Mouse (Mus musculus) cerebellum, adult 2 months (tissue): ENCODE measurements around the gene Il18r1. TPM values are rescaled to one million over a fixed set of nuclear protein-coding genes. Genes with fewer than 3 reads are reported as not detected.

Experiments used
- DNase-seq, 2 experiments: peaks; one replicate each; pipeline ENCODE4 v3.0.0; 2021
- H3K27ac ChIP-seq: fragments of 200-500 bp; 2 replicates; pipeline ENCODE4 v1.5.1; 2012; ENCODE audit warnings: low read length, control low read depth, inconsistent platforms; ENCODE audit not compliant: insufficient read depth
- H3K27me3 ChIP-seq: fragments of 200-500 bp; 2 replicates; pipeline ENCODE4 v1.6.1; 2012; ENCODE audit warnings: inconsistent platforms, mild to moderate bottlenecking, low read length, moderate library complexity; ENCODE audit not compliant: control insufficient read depth, insufficient read depth
- H3K4me1 ChIP-seq: fragments of 200-500 bp; 2 replicates; pipeline ENCODE4 v1.6.1; 2011; ENCODE audit warnings: low read length; ENCODE audit not compliant: control insufficient read depth, insufficient read depth
- H3K4me3 ChIP-seq: fragments of 200-500 bp; replicated peaks from 2 replicates; pipeline ENCODE3; 2011; ENCODE audit warnings: mild to moderate bottlenecking, low read depth, low read length, control low read depth; ENCODE audit not compliant: insufficient read depth
- CTCF ChIP-seq: fragments of 200-500 bp; IDR thresholded peaks from 2 replicates; pipeline ENCODE4 v1.5.1; 2011; ENCODE audit warnings: low read depth, mild to moderate bottlenecking, control low read depth, low read length, moderate library complexity, borderline replicate concordance; ENCODE audit not compliant: insufficient read depth
- POLR2A ChIP-seq: fragments of 200-500 bp; IDR thresholded peaks from 2 replicates; pipeline ENCODE4 v1.6.1; 2011; ENCODE audit warnings: low read length, control low read depth, borderline replicate concordance; ENCODE audit not compliant: insufficient read depth
- WGBS: fragments of 180-500 bp; shearing (Covaris S2); methylation state at CpG from one replicate; pipeline ENCODE4 v1.1.7; 2018; 5-methylcytosine and 5-hydroxymethylcytosine counted together
- polyA plus RNA-seq: library from polyadenylated mRNA; depleted of rRNA; stranded (reverse); fragments of >200 nt; gene quantifications from 2 replicates; pipeline ENCODE4 v1.2.3, GENCODE M21; 2012

Gene Il18r1
- polyA plus RNA-seq, 1 experiment: not detected

DNA sequence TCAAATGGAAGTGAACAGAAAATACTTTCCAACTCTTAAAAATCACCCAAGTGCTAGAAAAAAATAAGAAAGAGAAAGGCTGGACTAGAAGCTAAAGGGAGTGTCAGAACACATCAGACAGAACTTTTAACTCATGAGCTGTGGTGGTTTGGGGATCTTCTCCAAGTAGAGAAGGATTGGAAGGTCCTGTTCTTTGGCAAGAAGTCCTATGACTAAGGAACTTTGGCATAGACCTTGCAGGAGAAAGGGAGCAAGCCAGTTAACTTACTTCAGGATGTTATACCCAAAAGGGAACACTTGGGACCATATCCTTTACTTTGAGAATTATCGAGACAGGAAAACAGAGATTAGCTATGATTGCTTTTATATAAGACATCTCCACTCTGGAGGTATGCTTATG, 7.0 kb downstream of the Il18r1 start:
- H3K4me1 ChIP-seq: no peaks in the 10 kb centered on the region
- TF ChIP-seq CTCF: no peak
- TF ChIP-seq POLR2A: no peak
- no peak overlapping the region for H3K27ac ChIP-seq
- 95% methylated on average over 1 of the region's 1 CpGs for WGBS
- H3K4me3 ChIP-seq: no peak overlapping the region
- no peaks in the 10 kb centered on the region for H3K27me3 ChIP-seq
- no peak for DNase-seq

DNA sequence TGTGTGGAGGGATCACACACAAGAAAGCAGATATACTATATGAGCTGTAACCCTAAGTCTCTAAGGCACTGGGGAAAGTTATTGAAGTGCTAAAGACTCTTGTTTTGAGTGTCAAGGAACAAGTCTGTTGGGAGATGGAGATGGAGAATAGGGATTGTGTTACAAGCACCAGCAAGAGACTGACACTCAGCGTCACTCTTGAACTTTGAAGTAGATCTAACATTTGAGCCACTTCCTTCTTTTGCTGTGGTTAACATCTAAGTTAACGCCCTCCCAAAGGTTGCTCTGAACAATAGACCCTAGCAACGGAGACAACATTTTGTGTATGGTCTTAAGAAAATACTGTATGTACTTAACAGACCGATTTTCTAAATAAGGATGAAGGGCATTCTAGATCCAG, 8.3 kb downstream of the Il18r1 start:
- TF ChIP-seq POLR2A: no peak
- WGBS: 94% methylated on average over 4 of the region's 4 CpGs
- H3K4me1 ChIP-seq: no peaks in the 10 kb centered on the region
- no peak overlapping the region for H3K4me3 ChIP-seq
- H3K27me3 ChIP-seq: no peaks in the 10 kb centered on the region
- no peak for DNase-seq
- no peak overlapping the region for H3K27ac ChIP-seq

DNA sequence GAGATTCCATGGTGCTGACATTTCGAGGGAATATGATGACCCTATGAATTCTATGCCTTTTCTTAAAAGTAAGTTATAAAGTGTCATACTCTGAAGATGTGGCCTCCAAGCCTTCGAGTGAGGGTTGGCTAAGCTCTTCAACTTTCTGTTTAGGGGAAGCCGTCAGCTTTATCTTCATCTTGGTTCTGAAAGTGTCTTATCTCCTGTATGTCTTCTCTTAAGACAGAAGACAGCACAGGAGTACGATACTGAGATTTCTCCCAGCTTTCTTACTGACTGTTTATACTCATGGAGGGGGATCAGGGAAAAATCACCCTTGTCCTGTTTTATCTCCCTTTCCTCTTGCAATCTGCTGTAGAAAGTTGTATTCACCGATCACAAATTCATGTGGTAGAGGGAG, 9.0 kb downstream of the Il18r1 start:
- no peaks in the 10 kb centered on the region for H3K27me3 ChIP-seq
- TF ChIP-seq POLR2A: no peak
- TF ChIP-seq CTCF: no peak
- 87% methylated on average over 5 of the region's 5 CpGs for WGBS
- no peak overlapping the region for H3K4me3 ChIP-seq
- DNase-seq: no peak
- H3K27ac ChIP-seq: no peak overlapping the region
- H3K4me1 ChIP-seq: no peaks in the 10 kb centered on the region

DNA sequence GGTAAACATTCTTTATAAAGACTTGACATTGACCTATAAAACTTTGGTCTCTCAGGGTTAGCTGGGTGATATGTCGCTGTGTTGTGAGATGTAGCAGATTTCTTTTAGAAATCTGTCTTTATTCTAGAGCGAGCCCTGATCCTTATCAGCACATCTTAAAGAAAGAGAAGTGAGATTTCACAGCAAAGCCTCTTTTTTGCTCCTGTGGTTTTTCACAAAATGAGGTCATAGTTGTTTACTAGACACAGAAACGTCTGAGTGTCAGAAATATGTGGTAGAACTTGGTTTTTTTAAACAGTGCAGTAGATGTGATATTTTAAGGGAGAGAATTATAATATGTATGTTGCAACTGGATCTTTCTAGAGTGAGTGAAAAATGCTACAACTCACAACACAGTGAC, 10.3 kb downstream of the Il18r1 start:
- no peak for DNase-seq
- H3K4me1 ChIP-seq: no peaks in the 10 kb centered on the region
- 66% methylated on average over 3 of the region's 3 CpGs for WGBS
- no peak for TF ChIP-seq POLR2A
- no peak for TF ChIP-seq CTCF
- H3K27ac ChIP-seq: no peak overlapping the region
- H3K27me3 ChIP-seq: no peaks in the 10 kb centered on the region
- H3K4me3 ChIP-seq: no peak overlapping the region

DNA sequence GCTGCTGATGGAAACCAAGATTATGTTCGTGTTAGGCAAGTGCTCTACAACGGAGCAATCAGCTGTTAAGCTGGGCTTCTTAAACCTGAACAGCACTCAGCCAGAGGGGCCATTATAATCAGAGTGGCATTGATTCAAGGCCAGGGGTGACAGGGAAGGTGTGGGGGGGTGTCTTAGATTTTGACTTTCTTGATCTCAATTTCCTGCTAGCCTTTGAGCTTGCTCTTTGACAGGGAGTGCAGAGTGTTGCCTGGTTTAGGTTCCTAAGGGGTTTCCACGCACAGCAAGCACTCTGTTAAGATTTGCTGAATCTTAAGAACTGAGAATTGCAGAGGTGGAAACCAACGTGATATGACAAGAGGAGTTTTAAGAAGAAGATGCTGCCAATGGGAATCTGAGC, 11.4 kb downstream of the Il18r1 start:
- Histone ChIP-seq H3K4me3 (no peak overlapping the region), H3K27me3 (no peaks in the 10 kb centered on the region), H3K27ac (no peak overlapping the region), H3K4me1 (no peaks in the 10 kb centered on the region)
- 59% methylated on average over 4 of the region's 4 CpGs for WGBS
- TF ChIP-seq POLR2A: no peak
- no peak for TF ChIP-seq CTCF
- no peak for DNase-seq

DNA sequence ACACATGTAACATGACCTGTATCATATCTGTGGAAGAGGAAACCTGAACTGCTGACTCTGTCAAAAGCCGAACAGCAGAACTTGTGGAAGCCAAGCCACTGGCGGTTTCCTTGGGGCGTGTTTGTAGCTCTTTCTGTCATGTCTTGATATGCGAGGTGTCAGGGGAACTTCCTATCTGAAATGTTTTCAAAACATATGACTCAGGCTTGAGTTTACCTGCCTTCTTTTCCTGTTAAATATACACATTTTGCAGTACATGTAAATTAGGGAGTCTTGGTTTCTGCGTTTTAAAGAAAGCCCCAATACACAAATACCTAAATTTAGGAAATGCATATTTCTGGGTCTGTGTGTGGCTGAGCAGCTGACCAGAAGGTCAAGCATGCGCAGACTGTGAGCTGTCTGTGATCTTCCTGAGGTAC, 14.2 kb downstream of the Il18r1 start:
- H3K4me3 ChIP-seq: no peak overlapping the region
- 86% methylated on average over 6 of the region's 6 CpGs for WGBS
- TF ChIP-seq CTCF (no peak), POLR2A (no peak)
- H3K4me1 ChIP-seq: no peaks in the 10 kb centered on the region
- H3K27me3 ChIP-seq: no peaks in the 10 kb centered on the region
- no peak overlapping the region for H3K27ac ChIP-seq
- no peak for DNase-seq

DNA sequence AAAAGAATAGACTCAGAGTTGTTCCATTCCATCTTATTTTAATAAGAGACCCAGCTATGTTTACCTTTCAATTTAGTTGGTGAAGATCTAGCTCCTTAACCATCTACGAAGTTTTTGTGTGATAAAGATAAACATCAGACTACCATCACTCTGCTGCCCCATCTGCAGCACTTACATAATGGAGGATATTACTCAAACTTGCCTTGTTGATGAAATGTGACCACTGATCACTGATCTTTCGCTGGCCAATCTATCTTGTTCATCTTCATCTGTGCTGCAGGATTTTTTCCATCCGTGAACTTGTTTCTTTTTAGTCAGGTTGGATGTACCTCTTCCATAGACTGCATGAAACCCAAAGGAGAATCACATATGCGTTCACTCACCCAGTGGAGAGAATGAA, 29.2 kb downstream of the Il18r1 start:
- Histone ChIP-seq H3K27me3 (no peaks in the 10 kb centered on the region), H3K4me3 (no peak overlapping the region), H3K27ac (no peak overlapping the region), H3K4me1 (no peaks in the 10 kb centered on the region)
- TF ChIP-seq POLR2A (no peak), CTCF (no peak)
- DNase-seq: no peak
- 89% methylated on average over 4 of the region's 4 CpGs for WGBS

DNA sequence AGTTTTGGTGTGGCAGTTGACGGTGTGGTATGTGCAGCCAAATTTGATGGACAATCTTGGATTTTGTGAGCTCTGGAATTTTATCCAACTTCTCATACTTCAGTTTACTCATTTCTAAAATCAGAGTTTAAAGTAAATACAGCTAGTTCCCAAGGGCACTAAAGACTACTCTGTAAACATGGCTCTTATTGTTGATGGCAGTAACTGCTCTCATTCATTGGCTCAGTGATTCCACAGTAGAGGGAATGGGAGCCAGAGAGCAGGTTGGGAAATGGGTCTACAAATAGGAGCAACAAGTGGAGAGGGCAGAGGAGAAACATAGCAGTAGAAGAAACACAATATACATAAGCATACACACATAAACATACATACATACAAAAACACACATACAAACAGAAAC, 34.4 kb downstream of the Il18r1 start:
- no peak for DNase-seq
- Histone ChIP-seq H3K4me1 (no peaks in the 10 kb centered on the region), H3K27ac (no peak overlapping the region), H3K27me3 (no peaks in the 10 kb centered on the region), H3K4me3 (no peak overlapping the region)
- TF ChIP-seq CTCF: no peak
- no peak for TF ChIP-seq POLR2A
- WGBS: 96% methylated on average over 1 of the region's 1 CpGs

DNA sequence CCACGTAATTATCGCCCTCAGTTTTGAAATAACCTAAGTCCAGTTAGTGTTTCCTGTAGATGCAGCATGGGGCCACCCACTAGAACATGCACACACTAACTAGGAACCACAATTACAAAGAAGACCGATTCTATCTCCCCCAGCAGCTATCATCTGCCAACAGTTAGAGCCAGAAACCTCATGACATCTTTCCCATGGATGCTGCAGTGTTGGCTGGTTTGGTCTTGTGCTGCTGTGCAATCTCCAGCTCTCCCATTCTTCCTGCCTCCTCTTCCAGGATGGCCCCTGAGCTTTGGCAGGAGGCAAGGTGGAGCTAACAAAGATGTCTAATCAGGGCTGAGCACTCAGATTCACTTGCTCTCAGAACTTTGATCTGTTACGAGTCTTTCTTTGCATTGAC, 35.8 kb downstream of the Il18r1 start:
- no peak for DNase-seq
- TF ChIP-seq POLR2A (no peak), CTCF (no peak)
- WGBS: 87% methylated on average over 4 of the region's 4 CpGs

More for the DNA sequence above, 35.8 kb downstream of the Il18r1 start:
- Histone ChIP-seq H3K4me1 (no peaks in the 10 kb centered on the region), H3K4me3 (no peak overlapping the region), H3K27ac (no peak overlapping the region), H3K27me3 (no peaks in the 10 kb centered on the region)
